Mouse (Mus musculus): ENCODE data around the gene Ngb. TPM values are rescaled to one million over a fixed set of nuclear protein-coding genes. Genes with fewer than 3 reads are reported as not detected.

Ngb gene
- total RNA-seq (2014; rRNA removed) (0.13 and 0.18 TPM in 2 replicates), polyA plus RNA-seq (2012; rRNA removed) (0.19 and 0.23 TPM in 2 replicates)

GRCm38 (mm10) chr12:87102165-87102631 is at the start of gene Ngb:
Gene Ngb, minus strand, starts transcription at chr12:87102539.
- no peaks in the 10 kb centered on the region; the same call in 1 of the 2 replicates for H3K4me1 ChIP-seq (ENCODE audit: control insufficient read depth, insufficient read depth, low read length)
- no peak within 1 kb of the TSS for H3K4me3 ChIP-seq (ENCODE audit: insufficient read depth, low read depth, low read length)
- H3K27me3 ChIP-seq (ENCODE audit: control insufficient read depth, insufficient read depth, low read length), result peaks cover 7% of the 10 kb centered on the region; the same call in 1 of the 2 replicates
- no peaks in the 10 kb centered on the region for H3K79me2 ChIP-seq (ENCODE audit: control insufficient read depth, insufficient read depth, low read length)
- no peaks in the 10 kb centered on the region for H3K36me3 ChIP-seq (ENCODE audit: control insufficient read depth, insufficient read depth, low read length)
- no peak for DNase-seq (ENCODE audit: extremely low read depth, low read depth, low spot score)
- no peak within 1 kb of the TSS for H3K27ac ChIP-seq (replicated peaks; ENCODE audit: insufficient read depth, low read depth, low read length)
- 14% methylated on average over 32 of the region's 32 CpGs for WGBS
- H3K9ac ChIP-seq (ENCODE audit: low read depth, low read length), result no peak within 1 kb of the TSS
- TF ChIP-seq CTCF (IDR thresholded peaks at IDR 0.05; ENCODE audit: low read depth, low read length), result no peak

DNA sequence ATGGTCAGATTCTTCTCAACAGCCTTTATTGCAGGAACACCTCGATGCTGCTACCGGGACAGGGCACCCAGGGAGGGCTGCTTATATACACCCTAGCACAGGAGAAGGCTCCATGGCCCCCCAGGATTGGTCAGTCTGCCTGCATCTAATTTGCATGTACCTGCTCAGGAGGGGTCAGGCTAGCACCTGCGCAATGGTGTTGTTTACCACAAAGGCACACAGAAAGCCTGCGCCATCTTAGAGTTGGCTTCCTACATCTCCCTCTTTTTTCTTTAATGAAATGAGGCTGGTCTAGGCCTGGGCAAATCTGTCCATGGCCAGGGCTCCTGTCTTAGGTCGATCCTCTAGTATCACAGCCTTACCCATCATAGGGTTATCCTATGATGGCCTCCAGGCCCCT is 47.1 kb upstream of the Ngb start:
- H3K79me2 ChIP-seq (ENCODE audit: control insufficient read depth, insufficient read depth, low read length), result peaks cover 20% of the 10 kb centered on the region; the same call in 1 of the 2 replicates
- no peak for DNase-seq (ENCODE audit: extremely low read depth, low read depth, low spot score)
- H3K27me3 ChIP-seq (ENCODE audit: control insufficient read depth, insufficient read depth, low read length), result no peaks in the 10 kb centered on the region
- no peaks in the 10 kb centered on the region for H3K36me3 ChIP-seq (ENCODE audit: control insufficient read depth, insufficient read depth, low read length)
- WGBS, result over 99% methylated on average over 5 of the region's 5 CpGs
- H3K4me1 ChIP-seq (ENCODE audit: control insufficient read depth, insufficient read depth, low read length), result peaks cover 5% of the 10 kb centered on the region; the same call in 1 of the 2 replicates
- no peak overlapping the region for H3K9ac ChIP-seq (ENCODE audit: low read depth, low read length)
- H3K27ac ChIP-seq (replicated peaks; ENCODE audit: insufficient read depth, low read depth, low read length), result no peak overlapping the region
- no peak overlapping the region for H3K4me3 ChIP-seq (ENCODE audit: insufficient read depth, low read depth, low read length)
- TF ChIP-seq CTCF (IDR thresholded peaks at IDR 0.05; ENCODE audit: low read depth, low read length), result no peak
- no peak for TF ChIP-seq POLR2A (IDR thresholded peaks at IDR 0.05; ENCODE audit: extremely low read depth, insufficient read depth, low read length)

DNA sequence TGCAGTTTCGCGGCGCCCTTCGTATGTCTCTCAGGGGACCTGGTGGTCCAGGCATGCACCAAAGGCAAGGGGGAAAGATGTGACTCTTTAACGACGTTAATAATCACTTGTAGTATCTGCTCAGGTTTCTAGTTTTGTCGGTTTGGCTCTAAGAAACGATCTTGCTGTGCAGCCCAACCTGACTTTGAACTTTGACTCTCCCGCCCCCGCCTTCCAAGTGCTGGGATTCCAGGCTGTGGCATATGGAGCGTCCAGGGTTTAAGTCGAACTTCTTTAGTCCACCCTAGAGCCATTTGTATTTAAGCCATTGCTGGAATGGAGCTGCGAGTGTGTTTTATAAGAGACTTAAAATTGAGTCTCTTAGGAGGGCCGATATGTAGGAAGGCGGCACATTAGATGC is 45.8 kb upstream of the Ngb start:
- TF ChIP-seq CTCF (IDR thresholded peaks at IDR 0.05; ENCODE audit: low read depth, low read length) (no peak), POLR2A (IDR thresholded peaks at IDR 0.05; ENCODE audit: extremely low read depth, insufficient read depth, low read length) (no peak)
- H3K36me3 ChIP-seq (ENCODE audit: control insufficient read depth, insufficient read depth, low read length), result no peaks in the 10 kb centered on the region
- peak overlapping the region; percentile 91 for H3K9ac ChIP-seq (ENCODE audit: low read depth, low read length)
- peak overlapping the region; percentile 89 for H3K4me3 ChIP-seq (ENCODE audit: insufficient read depth, low read depth, low read length)
- no peaks in the 10 kb centered on the region for H3K27me3 ChIP-seq (ENCODE audit: control insufficient read depth, insufficient read depth, low read length)
- peaks cover 3% of the 10 kb centered on the region; the same call in 1 of the 2 replicates for H3K4me1 ChIP-seq (ENCODE audit: control insufficient read depth, insufficient read depth, low read length)
- peak overlapping the region; percentile 100 for H3K27ac ChIP-seq (replicated peaks; ENCODE audit: insufficient read depth, low read depth, low read length)
- DNase-seq (ENCODE audit: extremely low read depth, low read depth, low spot score), result peak; percentile 69
- H3K79me2 ChIP-seq (ENCODE audit: control insufficient read depth, insufficient read depth, low read length), result peaks cover 23% of the 10 kb centered on the region; the same call in 1 of the 2 replicates
- 6% methylated on average over 15 of the region's 15 CpGs for WGBS

DNA sequence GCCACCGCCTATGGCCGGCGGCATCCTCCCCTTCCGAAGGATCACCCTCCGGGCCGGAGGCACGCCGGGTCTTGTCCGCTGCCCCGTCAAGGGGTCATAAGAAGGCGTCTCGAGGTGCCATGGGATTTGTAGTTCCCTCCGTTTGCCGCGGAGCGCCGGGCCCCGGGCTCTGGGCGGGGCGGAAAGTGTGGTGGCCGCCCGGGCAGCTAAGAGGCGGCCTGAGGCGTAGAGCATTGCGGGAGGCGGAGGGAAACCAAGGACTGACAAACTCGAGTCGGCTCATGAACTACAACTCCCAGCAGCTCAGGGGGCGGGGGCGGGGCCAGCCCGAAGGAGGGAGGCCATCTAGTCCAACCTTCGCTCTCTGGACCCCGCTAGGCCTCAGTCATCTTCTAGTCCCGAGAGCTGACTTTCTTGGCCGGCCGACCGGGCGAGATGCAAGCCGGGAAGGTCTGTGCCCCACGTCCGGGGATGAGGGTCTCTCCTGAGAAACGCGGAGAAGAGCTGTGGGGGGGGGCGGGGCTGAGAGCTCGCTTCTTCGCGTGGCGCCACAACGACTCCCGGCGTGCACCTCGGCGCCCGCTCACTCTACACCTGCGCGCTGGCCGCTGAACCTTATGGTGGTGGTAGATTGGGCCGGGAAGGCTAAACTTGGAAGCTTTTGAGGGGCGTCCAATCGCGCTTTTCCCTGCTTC is 45.2 kb upstream of the Ngb start, which contains the start of gene Pomt2:
Gene Pomt2, minus strand, starts transcription at position 574 of the 695 bp plus-strand sequence.
- peak; percentile 50; the same call in 1 of the 2 replicates for TF ChIP-seq POLR2A (IDR thresholded peaks at IDR 0.05; ENCODE audit: extremely low read depth, insufficient read depth, low read length)
- no peak for TF ChIP-seq CTCF (IDR thresholded peaks at IDR 0.05; ENCODE audit: low read depth, low read length)
- peak within 1 kb of the TSS; percentile 91 for H3K9ac ChIP-seq (ENCODE audit: low read depth, low read length)
- no peaks in the 10 kb centered on the region for H3K36me3 ChIP-seq (ENCODE audit: control insufficient read depth, insufficient read depth, low read length)
- peak within 1 kb of the TSS; percentile 89 for H3K4me3 ChIP-seq (ENCODE audit: insufficient read depth, low read depth, low read length)
- H3K27ac ChIP-seq (replicated peaks; ENCODE audit: insufficient read depth, low read depth, low read length), result peak within 1 kb of the TSS; percentile 100
- H3K27me3 ChIP-seq (ENCODE audit: control insufficient read depth, insufficient read depth, low read length), result no peaks in the 10 kb centered on the region
- DNase-seq (ENCODE audit: extremely low read depth, low read depth, low spot score), result peak; percentile 94
- under 1% methylated on average over 61 of the region's 61 CpGs for WGBS
- peaks cover 3% of the 10 kb centered on the region; the same call in 1 of the 2 replicates for H3K4me1 ChIP-seq (ENCODE audit: control insufficient read depth, insufficient read depth, low read length)
- H3K79me2 ChIP-seq (ENCODE audit: control insufficient read depth, insufficient read depth, low read length), result peaks cover 23% of the 10 kb centered on the region; the same call in 1 of the 2 replicates

DNA sequence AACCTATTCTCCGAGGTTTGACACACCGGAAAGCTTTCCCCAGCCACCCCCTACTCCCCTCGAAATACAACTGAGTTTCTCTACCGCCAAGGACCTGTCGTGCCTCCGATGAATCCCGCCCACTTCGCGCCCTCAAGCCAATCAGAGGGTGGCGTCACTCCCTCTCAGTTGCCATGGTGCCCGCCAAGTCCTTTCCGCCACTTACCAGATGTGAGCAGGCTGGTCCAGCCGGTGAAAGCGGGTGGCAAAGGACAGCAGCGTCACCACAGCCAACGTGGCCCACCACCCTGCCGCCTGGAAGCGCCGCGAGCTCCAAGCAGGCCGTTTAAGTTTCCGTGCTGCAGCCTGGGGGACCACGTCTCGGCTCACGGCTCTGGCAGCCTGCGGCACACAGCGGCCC is 44.6 kb upstream of the Ngb start, which contains the start of gene Gstz1:
Gene Gstz1, plus strand, starts transcription at position 200 of the 400 bp plus-strand sequence.
- under 1% methylated on average over 27 of the region's 27 CpGs for WGBS
- peak within 1 kb of the TSS; percentile 89 for H3K4me3 ChIP-seq (ENCODE audit: insufficient read depth, low read depth, low read length)
- DNase-seq (ENCODE audit: extremely low read depth, low read depth, low spot score), result peak; percentile 80

More for the DNA sequence above, 44.6 kb upstream of the Ngb start, which contains the start of gene Gstz1:
- Histone ChIP-seq H3K27me3 (ENCODE audit: control insufficient read depth, insufficient read depth, low read length) (no peaks in the 10 kb centered on the region), H3K4me1 (ENCODE audit: control insufficient read depth, insufficient read depth, low read length) (peaks cover 3% of the 10 kb centered on the region; the same call in 1 of the 2 replicates), H3K9ac (ENCODE audit: low read depth, low read length) (peak within 1 kb of the TSS; percentile 91), H3K79me2 (ENCODE audit: control insufficient read depth, insufficient read depth, low read length) (peaks cover 23% of the 10 kb centered on the region; the same call in 1 of the 2 replicates), H3K36me3 (ENCODE audit: control insufficient read depth, insufficient read depth, low read length) (no peaks in the 10 kb centered on the region), H3K27ac (replicated peaks; ENCODE audit: insufficient read depth, low read depth, low read length) (peak within 1 kb of the TSS; percentile 100)
- 0 out of 2 replicates have a peak, but pooled peaks have one; percentile 1 for TF ChIP-seq POLR2A (IDR thresholded peaks at IDR 0.05; ENCODE audit: extremely low read depth, insufficient read depth, low read length)
- no peak for TF ChIP-seq CTCF (IDR thresholded peaks at IDR 0.05; ENCODE audit: low read depth, low read length)

Measured in liver, adult 2 months (tissue).